Mouse (Mus musculus) ES-Bruce4 (cell line): ENCODE data around the gene Marveld1. TPM values are rescaled to one million over a fixed set of nuclear protein-coding genes. Genes with fewer than 3 reads are reported as not detected.

Experiments used
- H3K27ac ChIP-seq: 2 replicates; pipeline ENCODE4 v1.5.1; 2012; ENCODE audit warnings: low read length, inconsistent platforms; ENCODE audit not compliant: insufficient read depth
- H3K27me3 ChIP-seq: 2 replicates; pipeline ENCODE4 v1.6.1; 2012; ENCODE audit warnings: mild to moderate bottlenecking, low read length, inconsistent platforms; ENCODE audit not compliant: control insufficient read depth, poor library complexity, insufficient read depth, severe bottlenecking
- H3K36me3 ChIP-seq: 2 replicates; pipeline ENCODE4 v1.6.1; 2012; ENCODE audit warnings: inconsistent platforms, mild to moderate bottlenecking, low read length, moderate library complexity; ENCODE audit not compliant: control insufficient read depth, poor library complexity, insufficient read depth, severe bottlenecking
- H3K4me1 ChIP-seq: one replicate; pipeline ENCODE4 v1.8.1; 2011; ENCODE audit warnings: low read length; ENCODE audit not compliant: control insufficient read depth, insufficient read depth
- H3K4me3 ChIP-seq: 2 replicates; pipeline ENCODE4 v1.5.1; 2011; ENCODE audit warnings: low read depth, mild to moderate bottlenecking, low read length
- H3K9ac ChIP-seq: 2 replicates; pipeline ENCODE4 v1.6.1; 2012; ENCODE audit warnings: low read depth, mild to moderate bottlenecking, inconsistent platforms; ENCODE audit not compliant: poor library complexity, severe bottlenecking
- H3K9me3 ChIP-seq: replicated peaks from 2 replicates; pipeline ENCODE4 v1.6.1; 2012; ENCODE audit warnings: mild to moderate bottlenecking, low read length, inconsistent platforms; ENCODE audit not compliant: control insufficient read depth, poor library complexity, insufficient read depth, severe bottlenecking
- CTCF ChIP-seq: IDR thresholded peaks from one replicate; pipeline ENCODE4 v1.8.1; 2011; ENCODE audit warnings: low read depth, low read length
- EP300 ChIP-seq: IDR thresholded peaks from 2 replicates; pipeline ENCODE4 v1.6.1; 2011; ENCODE audit warnings: low read depth, low read length; ENCODE audit not compliant: insufficient read depth
- POLR2A ChIP-seq: IDR thresholded peaks from one replicate; pipeline ENCODE4 v1.8.1; 2011; ENCODE audit warnings: low read length; ENCODE audit not compliant: insufficient read depth
- polyA plus RNA-seq: library from polyadenylated mRNA; stranded (reverse); fragments of >200 nt; gene quantifications from 2 replicates; pipeline ENCODE4 v1.2.4, GENCODE M21; 2011; ENCODE audit warnings: low read depth; ENCODE audit not compliant: missing spikeins, insufficient read depth, insufficient read length

Marveld1 gene
- polyA plus RNA-seq, 1 experiment = 15.0 TPM

- Histone ChIP-seq H3K27ac (peak overlapping the region; percentile 91), H3K4me3 (no peak overlapping the region), H3K9me3 (no peaks in the 10 kb centered on the region), H3K9ac (peak overlapping the region; percentile 28; the same call in 1 of the 2 replicates), H3K4me1 (peaks cover 2% of the 10 kb centered on the region), H3K36me3 (no peaks in the 10 kb centered on the region), H3K27me3 (no peaks in the 10 kb centered on the region)
- no peak for TF ChIP-seq POLR2A
- TF ChIP-seq EP300 = no peak
- no peak for TF ChIP-seq CTCF
Observed at GRCm38 (mm10) chr19:42135070-42135469, 12.1 kb upstream of the Marveld1 start.

- Histone ChIP-seq H3K27me3 (no peaks in the 10 kb centered on the region), H3K9me3 (no peaks in the 10 kb centered on the region), H3K4me1 (peaks cover 2% of the 10 kb centered on the region), H3K27ac (peak overlapping the region; percentile 91), H3K4me3 (no peak overlapping the region), H3K36me3 (no peaks in the 10 kb centered on the region), H3K9ac (peak overlapping the region; percentile 70; the same call in 1 of the 2 replicates)
- TF ChIP-seq CTCF (no peak), POLR2A (no peak), EP300 (peak; percentile 88)
Observed at GRCm38 (mm10) chr19:42136126-42136525, 11.1 kb upstream of the Marveld1 start.

DNA sequence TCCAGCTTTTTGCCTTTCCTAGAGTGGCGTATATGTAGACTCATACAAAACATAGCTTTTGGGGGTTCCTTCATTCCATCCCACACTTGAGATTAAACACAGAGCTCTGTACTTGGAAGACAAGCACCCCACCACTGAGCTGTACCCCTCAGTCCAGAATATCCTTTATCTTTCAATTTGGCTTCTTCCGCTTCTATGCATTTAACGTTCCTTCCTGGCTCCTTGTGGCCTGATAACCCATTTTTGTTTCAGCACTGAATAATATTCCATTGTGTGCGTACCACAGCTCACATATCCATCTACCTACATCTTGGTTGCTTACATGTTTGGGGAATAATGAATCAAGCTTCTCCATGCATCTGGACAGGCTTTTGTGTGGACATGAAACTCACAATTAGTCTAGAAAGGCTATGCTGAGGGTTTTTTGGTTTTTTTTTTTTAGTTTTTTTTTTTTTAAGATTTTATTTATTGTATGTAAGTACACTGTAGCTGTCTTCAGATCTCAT lies 10.0 kb upstream of the Marveld1 start:
- H3K9me3 ChIP-seq = no peaks in the 10 kb centered on the region
- TF ChIP-seq EP300 (no peak), POLR2A (no peak), CTCF (no peak)
- peaks cover 2% of the 10 kb centered on the region for H3K4me1 ChIP-seq
- H3K9ac ChIP-seq = peak overlapping the region; percentile 70
- no peaks in the 10 kb centered on the region for H3K36me3 ChIP-seq
- H3K27me3 ChIP-seq = no peaks in the 10 kb centered on the region
- H3K27ac ChIP-seq = peak overlapping the region; percentile 91
- H3K4me3 ChIP-seq = peak overlapping the region; percentile 57

- Histone ChIP-seq H3K27ac (peak overlapping the region; percentile 30), H3K4me3 (no peak overlapping the region), H3K27me3 (no peaks in the 10 kb centered on the region), H3K36me3 (no peaks in the 10 kb centered on the region), H3K4me1 (no peaks in the 10 kb centered on the region), H3K9ac (no peak overlapping the region), H3K9me3 (no peaks in the 10 kb centered on the region)
- TF ChIP-seq POLR2A = no peak
- TF ChIP-seq CTCF = no peak
- no peak for TF ChIP-seq EP300
Observed at GRCm38 (mm10) chr19:42138517-42139285, 8.5 kb upstream of the Marveld1 start.

DNA sequence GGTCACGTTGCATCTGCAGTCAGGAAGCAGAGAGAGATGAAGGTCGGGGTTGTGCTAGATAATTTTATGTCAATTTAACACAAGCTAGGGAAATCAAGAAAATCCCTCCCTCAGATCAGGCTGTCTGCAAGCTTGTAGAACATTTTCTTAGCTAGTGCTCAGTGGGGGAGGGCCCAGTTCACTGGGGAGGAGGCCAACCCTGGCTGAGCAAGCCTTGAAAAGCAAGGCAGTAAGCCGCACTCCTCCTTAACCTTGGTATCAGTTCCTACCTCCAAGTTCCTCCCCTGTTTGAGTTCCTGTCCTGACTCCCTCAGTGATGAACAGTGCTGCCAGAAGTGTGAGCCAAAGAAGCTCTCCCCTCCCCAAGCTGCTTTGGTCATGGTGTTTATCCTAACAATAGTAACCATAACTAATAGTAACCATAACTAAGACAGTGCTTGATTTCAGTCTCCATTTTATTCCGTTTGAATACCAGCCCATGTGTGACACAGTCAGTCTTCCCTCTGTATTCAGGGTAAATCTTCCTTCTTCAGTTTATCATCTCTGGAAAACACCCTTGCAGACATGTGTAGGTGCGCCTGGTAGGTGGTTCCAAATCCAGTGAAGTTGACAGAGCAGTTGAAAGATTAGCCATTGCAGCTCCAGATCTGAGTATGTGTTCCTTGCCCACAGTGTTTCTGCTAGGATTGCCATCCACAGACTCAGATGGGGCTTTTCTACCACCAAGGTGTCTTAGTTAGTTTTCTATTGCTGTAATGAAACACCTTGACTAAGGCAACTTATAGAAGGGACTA lies 7.3 kb upstream of the Marveld1 start:
- H3K36me3 ChIP-seq = no peaks in the 10 kb centered on the region
- no peak for TF ChIP-seq POLR2A
- TF ChIP-seq CTCF = no peak
- TF ChIP-seq EP300 = no peak
- peak overlapping the region; percentile 10; the same call in 1 of the 2 replicates for H3K27ac ChIP-seq
- H3K9ac ChIP-seq = no peak overlapping the region
- no peaks in the 10 kb centered on the region for H3K27me3 ChIP-seq
- no peaks in the 10 kb centered on the region for H3K9me3 ChIP-seq
- H3K4me1 ChIP-seq = no peaks in the 10 kb centered on the region
- no peak overlapping the region for H3K4me3 ChIP-seq

- Histone ChIP-seq H3K27me3 (no peaks in the 10 kb centered on the region), H3K4me3 (peak overlapping the region; percentile 23; the same call in 1 of the 2 replicates), H3K9me3 (no peaks in the 10 kb centered on the region), H3K27ac (peak overlapping the region; percentile 84), H3K4me1 (no peaks in the 10 kb centered on the region), H3K36me3 (no peaks in the 10 kb centered on the region), H3K9ac (no peak overlapping the region)
- peak; percentile 74 for TF ChIP-seq POLR2A
- TF ChIP-seq EP300 = no peak
Observed at GRCm38 (mm10) chr19:42141998-42142397, 5.2 kb upstream of the Marveld1 start.
